Mouse (Mus musculus) midbrain, embryonic 10.5 days (tissue): Measurements from ENCODE around the gene Jund. TPM values are rescaled to one million over a fixed set of nuclear protein-coding genes. Genes with fewer than 3 reads are reported as not detected.

Experiments used
- DNase-seq: peaks from one replicate; pipeline ENCODE4 v3.0.0-alpha.2; 2017; ENCODE audit warnings: low spot score
- H3K27ac ChIP-seq: fragments of 300-500 bp; sonication (generic); replicated peaks from 2 replicates; pipeline ENCODE4 v1.5.1; 2016; ENCODE audit warnings: mild to moderate bottlenecking
- H3K27me3 ChIP-seq: fragments of 300-500 bp; sonication (generic); 2 replicates; pipeline ENCODE4 v1.6.1; 2016; ENCODE audit warnings: low read depth, mild to moderate bottlenecking; ENCODE audit not compliant: poor library complexity, severe bottlenecking
- H3K36me3 ChIP-seq: fragments of 300-500 bp; sonication (generic); 2 replicates; pipeline ENCODE4 v1.6.1; 2016; ENCODE audit warnings: mild to moderate bottlenecking, moderate library complexity
- H3K4me1 ChIP-seq: fragments of 300-500 bp; sonication (generic); 2 replicates; pipeline ENCODE4 v1.6.1; 2016
- H3K4me3 ChIP-seq: fragments of 300-500 bp; sonication (generic); 2 replicates; pipeline ENCODE4 v1.5.1; 2016; ENCODE audit warnings: mild to moderate bottlenecking, moderate library complexity
- H3K9me3 ChIP-seq: fragments of 300-500 bp; sonication (generic); replicated peaks from 2 replicates; pipeline ENCODE4 v1.6.1; 2016; ENCODE audit warnings: mild to moderate bottlenecking
- WGBS: fragments of 180-500 bp; shearing (Covaris S2); methylation state at CpG from one replicate; pipeline ENCODE4 v1.1.7; 2016; 5-methylcytosine and 5-hydroxymethylcytosine counted together
- polyA plus RNA-seq: library from polyadenylated mRNA; unstranded; fragments of >200 nt; fragmentation: Nextera tagmentation; extraction: Ambion mirVana; gene quantifications from 2 replicates; pipeline ENCODE4 v1.2.1, GENCODE M21; 2016

Jund gene
- polyA plus RNA-seq, 1 experiment from 2014 or later = 62.5 TPM

DNA sequence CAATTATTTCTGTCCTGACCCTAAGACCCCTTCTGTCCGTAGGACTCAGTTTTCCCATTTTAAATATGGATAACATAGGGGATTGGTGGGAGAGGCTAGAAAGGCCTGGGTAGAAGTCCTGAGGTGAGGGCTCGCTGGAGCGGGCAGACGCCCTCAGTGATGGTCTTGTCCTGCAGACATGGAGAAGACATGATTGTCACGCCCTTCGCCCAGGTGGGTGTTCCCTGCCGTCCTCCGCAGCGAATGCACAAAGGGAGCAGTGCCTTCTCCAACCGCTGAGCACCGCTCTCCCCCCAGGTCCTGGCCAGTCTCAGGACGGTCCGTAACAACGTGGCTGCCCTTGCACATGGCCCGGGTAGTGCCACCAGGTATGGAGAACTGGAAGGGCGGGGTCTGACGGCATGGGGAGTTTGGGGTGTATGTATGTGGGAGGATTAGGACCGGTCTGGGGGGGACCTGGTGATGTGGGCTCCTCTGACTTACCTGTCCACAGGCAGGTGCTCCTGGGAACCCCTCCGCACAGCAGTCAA, 47.0 kb downstream of the Jund start:
- H3K36me3 ChIP-seq = no peaks in the 10 kb centered on the region
- H3K4me1 ChIP-seq = peaks cover 20% of the 10 kb centered on the region
- WGBS = 59% methylated on average over 19 of the region's 19 CpGs
- H3K9me3 ChIP-seq = no peaks in the 10 kb centered on the region
- no peak for DNase-seq
- H3K4me3 ChIP-seq = no peak overlapping the region
- H3K27me3 ChIP-seq = peaks cover 87% of the 10 kb centered on the region
- H3K27ac ChIP-seq = no peak overlapping the region

DNA sequence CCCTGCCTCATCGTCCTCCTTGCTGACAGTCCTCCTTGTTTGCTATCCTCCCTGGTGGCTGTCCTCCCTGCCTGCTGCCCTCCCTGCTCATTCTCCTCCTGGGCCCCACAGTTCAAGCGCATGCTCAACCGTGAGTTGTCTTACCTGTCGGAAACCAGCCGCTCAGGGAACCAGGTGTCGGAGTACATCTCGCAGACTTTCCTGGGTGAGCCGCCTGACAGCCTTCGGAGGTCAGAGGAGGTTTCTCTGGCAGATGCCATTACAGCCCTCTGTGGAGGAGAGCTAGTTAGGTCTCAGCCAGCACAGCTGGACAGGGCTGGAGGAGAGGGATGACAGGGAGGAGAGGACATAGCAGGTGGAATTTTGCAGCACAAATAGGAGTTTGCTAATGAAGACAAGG, 47.9 kb downstream of the Jund start:
- Histone ChIP-seq H3K9me3 (no peaks in the 10 kb centered on the region), H3K4me3 (no peak overlapping the region), H3K27me3 (peaks cover 78% of the 10 kb centered on the region), H3K36me3 (no peaks in the 10 kb centered on the region), H3K4me1 (peaks cover 20% of the 10 kb centered on the region), H3K27ac (no peak overlapping the region)
- 81% methylated on average over 9 of the region's 9 CpGs for WGBS
- DNase-seq = no peak

- WGBS = 85% methylated on average over 18 of the region's 18 CpGs
- H3K4me1 ChIP-seq = peaks cover 20% of the 10 kb centered on the region
- H3K27me3 ChIP-seq = peaks cover 71% of the 10 kb centered on the region
- H3K27ac ChIP-seq = no peak overlapping the region
- no peak overlapping the region for H3K4me3 ChIP-seq
- H3K36me3 ChIP-seq = no peaks in the 10 kb centered on the region
- H3K9me3 ChIP-seq = no peaks in the 10 kb centered on the region
- no peak for DNase-seq
Measured at GRCm38 (mm10) chr8:70747211-70747890, 48.6 kb downstream of the Jund start.

GRCm38 (mm10) chr8:70748246-70749096, 49.7 kb downstream of the Jund start:
- WGBS = 89% methylated on average over 23 of the region's 23 CpGs
- H3K27ac ChIP-seq = no peak overlapping the region
- peaks cover 65% of the 10 kb centered on the region for H3K27me3 ChIP-seq
- no peak overlapping the region for H3K4me3 ChIP-seq
- no peaks in the 10 kb centered on the region for H3K9me3 ChIP-seq
- DNase-seq = no peak
- peaks cover 19% of the 10 kb centered on the region for H3K4me1 ChIP-seq
- H3K36me3 ChIP-seq = no peaks in the 10 kb centered on the region

- no peak for DNase-seq
- WGBS = 85% methylated on average over 19 of the region's 19 CpGs
- peaks cover 17% of the 10 kb centered on the region for H3K4me1 ChIP-seq
- no peak overlapping the region for H3K27ac ChIP-seq
- H3K9me3 ChIP-seq = no peaks in the 10 kb centered on the region
- peaks cover 58% of the 10 kb centered on the region for H3K27me3 ChIP-seq
- no peaks in the 10 kb centered on the region for H3K36me3 ChIP-seq
- H3K4me3 ChIP-seq = no peak overlapping the region
Measured at GRCm38 (mm10) chr8:70749097-70749674, 50.4 kb downstream of the Jund start.

Other genes with a start within 250 kb of the Jund start
- 16.9 and 20.7 TPM in 2 replicates for gene Klhl26, start 222.0 kb upstream of the Jund start, polyA plus RNA-seq
- gene Tmem59l, start 211.6 kb upstream of the Jund start, polyA plus RNA-seq = 7.9 and 8.3 TPM in 2 replicates
- 0.42 and 2.3 TPM in 2 replicates for gene Crlf1, start 205.8 kb upstream of the Jund start, polyA plus RNA-seq
- gene Rex1bd, start 192.2 kb upstream of the Jund start, polyA plus RNA-seq = 138 and 140 TPM in 2 replicates
- 836 and 881 TPM in 2 replicates for gene Uba52, start 188.1 kb upstream of the Jund start, polyA plus RNA-seq
- gene Fkbp8, start 171.2 kb upstream of the Jund start, polyA plus RNA-seq = 300 and 314 TPM in 2 replicates
- 56.5 and 58.8 TPM in 2 replicates for gene Kxd1, start 171.0 kb upstream of the Jund start, polyA plus RNA-seq
- 18.0 and 22.7 TPM in 2 replicates for gene Ell, start 159.5 kb upstream of the Jund start, polyA plus RNA-seq
- 126 and 137 TPM in 2 replicates for gene Isyna1, start 104.6 kb upstream of the Jund start, polyA plus RNA-seq
- 73.3 and 78.8 TPM in 2 replicates for gene Ssbp4, start 90.1 kb upstream of the Jund start, polyA plus RNA-seq
- 1.1 and 1.2 TPM in 2 replicates for gene Lrrc25, start 82.8 kb upstream of the Jund start, polyA plus RNA-seq
- gene Gdf15, start 66.5 kb upstream of the Jund start, polyA plus RNA-seq = not detected in 2 replicates
- gene Pgpep1, start 38.6 kb upstream of the Jund start, polyA plus RNA-seq = 51.8 and 89.7 TPM in 2 replicates
- gene Lsm4, start 25.7 kb upstream of the Jund start, polyA plus RNA-seq = 315 and 355 TPM in 2 replicates
- gene Iqcn, start 4.5 kb downstream of the Jund start, polyA plus RNA-seq = not detected in 2 replicates
- gene Gm3336, start 19.6 kb downstream of the Jund start, polyA plus RNA-seq = not detected in 2 replicates
- 0.72 and 0.78 TPM in 2 replicates for gene Pde4c, start 24.8 kb downstream of the Jund start, polyA plus RNA-seq
- gene Rab3a, start 55.7 kb downstream of the Jund start, polyA plus RNA-seq = 17.2 and 40.7 TPM in 2 replicates
- 31.7 and 34.6 TPM in 2 replicates for gene Mpv17l2, start 62.0 kb downstream of the Jund start, polyA plus RNA-seq
- 66.2 and 66.6 TPM in 2 replicates for gene Pik3r2, start 77.8 kb downstream of the Jund start, polyA plus RNA-seq
- gene Mast3, start 106.1 kb downstream of the Jund start, polyA plus RNA-seq = 9.8 and 12.1 TPM in 2 replicates
- gene Il12rb1, start 109.5 kb downstream of the Jund start, polyA plus RNA-seq = 0.05 and 0.11 TPM in 2 replicates
- gene Arrdc2, start 140.8 kb downstream of the Jund start, polyA plus RNA-seq = 5.2 and 7.3 TPM in 2 replicates
- gene Kcnn1, start 164.3 kb downstream of the Jund start, polyA plus RNA-seq = 9.1 and 13.4 TPM in 2 replicates
- gene Ccdc124, start 175.0 kb downstream of the Jund start, polyA plus RNA-seq = 180 and 183 TPM in 2 replicates
- gene Slc5a5, start 193.8 kb downstream of the Jund start, polyA plus RNA-seq = 0.42 and 0.63 TPM in 2 replicates
- gene Rpl18a, start 198.5 kb downstream of the Jund start, polyA plus RNA-seq = 3,389 and 3,784 TPM in 2 replicates
- gene Map1s, start 207.0 kb downstream of the Jund start, polyA plus RNA-seq = 69.4 and 74.0 TPM in 2 replicates